Mouse (Mus musculus): ENCODE results near the gene Atp5k.

Gene Atp5k

DNA sequence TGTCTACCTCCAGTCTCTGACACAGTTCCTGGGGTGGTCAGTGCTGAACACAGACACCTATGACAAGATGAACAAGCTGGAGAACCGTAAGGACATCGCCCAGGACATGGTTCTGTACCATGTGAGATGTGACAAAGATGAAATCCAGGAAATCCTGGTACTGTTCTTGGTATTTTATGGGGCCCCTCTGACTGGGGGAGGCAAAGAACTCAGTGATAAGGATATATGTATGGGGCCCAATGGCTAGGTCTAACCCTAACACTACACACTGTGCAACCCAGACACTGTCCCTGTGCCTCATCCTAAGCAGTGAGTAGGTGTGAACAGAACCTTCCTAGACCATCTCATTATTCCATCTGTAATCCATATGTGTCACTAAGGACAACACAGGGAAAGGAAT is 10.8 kb downstream of the Atp5k start:
- no peak for DNase-seq

DNA sequence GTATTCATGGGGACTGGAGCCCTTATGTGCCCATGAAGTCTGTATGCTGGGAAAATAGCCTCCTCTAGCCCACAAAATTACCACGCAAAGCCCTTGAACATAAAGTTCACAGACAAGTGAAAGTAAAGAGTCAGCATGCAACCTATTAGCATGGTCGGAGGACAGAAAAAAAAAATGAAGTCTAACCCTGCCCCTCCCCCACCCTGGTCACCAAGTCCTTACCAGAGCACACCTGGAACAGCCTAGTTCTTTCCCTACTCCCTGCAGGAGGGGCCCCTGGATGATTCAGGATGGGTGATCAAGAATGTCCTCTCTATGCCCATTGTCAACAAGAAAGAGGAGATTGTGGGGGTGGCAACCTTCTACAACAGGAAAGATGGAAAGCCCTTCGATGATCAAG is 11.5 kb downstream of the Atp5k start:
- DNase-seq = no peak

DNA sequence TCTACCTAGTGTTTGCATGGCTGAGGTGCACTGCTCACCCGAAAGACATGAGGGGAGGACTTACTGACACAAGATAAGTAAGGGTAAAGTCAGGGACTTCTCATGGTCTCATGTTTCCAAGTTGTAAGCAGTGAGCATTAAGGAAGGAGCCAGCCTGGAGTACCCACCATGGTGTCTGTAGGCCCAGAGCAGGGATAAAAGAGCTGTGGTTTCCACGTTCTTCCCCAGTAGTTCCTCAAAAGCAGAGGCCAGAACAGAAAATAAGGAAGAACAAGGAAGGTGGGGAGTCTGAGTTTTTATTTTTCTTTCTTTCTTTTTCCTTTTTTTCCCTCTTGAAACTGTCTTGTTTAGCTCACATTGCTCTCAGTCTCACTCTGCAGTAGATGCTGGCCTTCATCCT is 19.5 kb downstream of the Atp5k start:
- no peak for DNase-seq

DNA sequence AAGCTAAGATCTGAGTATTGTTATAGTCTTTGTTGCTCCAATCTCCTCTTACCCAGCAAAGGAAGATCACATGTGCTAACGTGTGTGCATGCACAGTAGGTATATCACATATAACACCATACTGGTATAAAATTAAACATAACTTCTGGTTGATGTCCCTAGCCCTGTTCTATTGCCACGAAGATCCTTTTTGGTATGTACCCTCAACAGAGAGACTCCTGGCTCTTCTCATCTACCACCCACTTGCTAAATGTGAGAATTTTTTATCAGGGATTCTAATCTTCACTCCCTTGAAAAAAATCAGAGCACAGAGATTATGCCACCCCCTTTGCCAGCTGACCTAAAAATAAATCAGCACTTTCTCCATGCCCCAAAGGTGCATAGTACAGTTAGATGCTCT is 27.3 kb downstream of the Atp5k start:
- no peak for DNase-seq

DNA sequence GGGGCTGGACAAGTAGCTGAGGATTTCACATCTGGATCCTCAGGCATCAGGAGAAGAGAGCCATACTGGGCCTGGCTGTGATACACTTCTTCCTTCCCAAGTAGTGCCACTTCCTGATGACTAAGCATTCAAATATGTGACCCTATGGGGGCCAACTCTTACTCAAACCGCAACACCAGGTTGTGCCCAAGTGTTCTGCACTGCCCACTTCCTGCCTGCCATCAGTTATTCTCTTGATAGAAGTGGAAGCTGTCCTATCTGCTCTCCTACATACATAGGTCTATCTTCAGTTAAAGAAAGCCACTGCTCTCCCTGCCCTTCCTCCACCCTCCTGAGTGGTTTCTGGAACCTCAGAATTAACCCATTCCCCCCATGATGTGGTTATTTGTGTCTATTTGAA is 28.8 kb downstream of the Atp5k start:
- DNase-seq = no peak

DNA sequence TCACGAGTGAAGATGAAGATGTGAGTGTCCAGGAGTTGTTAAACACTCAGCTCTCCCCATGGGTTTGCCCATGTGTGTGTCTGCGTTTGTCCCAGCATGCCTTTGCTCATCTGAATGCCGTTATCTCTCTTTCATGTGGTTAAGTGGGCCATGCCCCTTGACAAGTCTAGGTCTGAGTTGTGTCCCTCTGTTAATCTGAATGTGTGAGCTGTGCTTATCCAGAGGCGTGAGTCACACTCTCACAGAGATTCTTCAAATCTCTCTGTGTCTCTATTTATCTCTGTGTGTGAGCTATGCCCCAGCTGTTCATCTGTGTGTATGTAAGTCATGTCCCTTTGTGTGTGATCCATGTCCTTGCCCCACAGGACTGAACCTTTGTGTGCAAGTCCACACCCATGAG is 30.8 kb downstream of the Atp5k start:
- no peak for DNase-seq

DNA sequence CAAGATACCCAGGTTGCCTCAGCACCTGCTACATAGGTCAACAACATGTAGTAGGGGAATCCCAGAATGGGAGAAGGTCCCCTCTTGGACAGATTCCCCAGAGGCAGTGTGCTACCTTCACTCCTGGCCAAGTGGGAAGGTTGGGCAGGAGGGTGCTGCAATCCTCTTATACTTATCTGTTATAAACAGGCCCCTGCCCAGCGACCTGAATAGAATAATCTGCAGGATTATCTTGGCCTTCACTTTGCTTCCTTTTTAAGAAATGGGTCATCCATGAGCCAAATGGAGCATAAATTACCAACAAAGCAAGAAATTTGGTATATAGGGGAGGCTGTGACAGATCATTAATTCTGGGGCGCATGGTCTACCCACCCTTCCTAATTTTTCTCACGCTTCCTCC is 44.5 kb downstream of the Atp5k start:
- no peak for DNase-seq

DNA sequence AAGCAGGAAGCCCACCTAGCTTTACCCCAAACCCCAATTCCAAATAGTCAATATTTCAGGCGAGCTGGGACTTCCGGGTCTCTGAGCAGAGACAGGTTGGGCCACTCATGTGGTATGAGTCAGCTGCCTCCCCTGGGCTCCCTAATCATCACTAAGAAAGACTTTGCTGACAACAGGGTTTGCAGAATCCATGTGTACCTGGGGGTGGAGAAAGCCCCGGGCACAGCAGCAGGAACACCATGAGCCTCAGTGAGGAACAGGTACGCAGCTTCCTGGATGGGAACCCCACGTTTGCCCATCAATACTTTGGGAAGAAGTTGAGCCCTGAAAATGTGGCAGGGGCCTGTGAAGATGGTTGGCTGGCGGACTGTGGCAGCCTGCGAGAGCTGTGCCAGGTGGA is 46.0 kb downstream of the Atp5k start, which contains the start of gene Pde6b:
Pde6b (plus strand) TSS at position 191 of the 400 bp plus-strand sequence.
- no peak for DNase-seq

DNA sequence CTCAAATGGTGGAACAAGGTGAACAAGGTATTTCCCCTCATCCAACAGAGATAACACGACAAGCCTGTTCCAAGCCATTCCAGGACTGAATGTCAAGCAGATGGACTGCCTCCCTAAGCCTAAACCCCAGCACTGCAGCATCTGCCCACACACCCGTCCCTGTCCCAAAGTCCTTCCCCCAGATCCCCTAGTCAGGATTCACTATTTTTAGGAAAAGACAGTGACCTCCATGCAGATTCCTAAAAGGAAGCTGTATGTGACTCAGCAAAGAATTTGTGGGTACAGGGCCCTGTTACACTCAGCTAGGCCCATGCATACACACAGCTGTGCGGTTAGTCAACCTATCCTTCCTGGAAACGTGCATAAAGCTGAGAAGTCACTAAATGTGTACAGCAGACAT is 47.8 kb downstream of the Atp5k start:
- no peak for DNase-seq

DNA sequence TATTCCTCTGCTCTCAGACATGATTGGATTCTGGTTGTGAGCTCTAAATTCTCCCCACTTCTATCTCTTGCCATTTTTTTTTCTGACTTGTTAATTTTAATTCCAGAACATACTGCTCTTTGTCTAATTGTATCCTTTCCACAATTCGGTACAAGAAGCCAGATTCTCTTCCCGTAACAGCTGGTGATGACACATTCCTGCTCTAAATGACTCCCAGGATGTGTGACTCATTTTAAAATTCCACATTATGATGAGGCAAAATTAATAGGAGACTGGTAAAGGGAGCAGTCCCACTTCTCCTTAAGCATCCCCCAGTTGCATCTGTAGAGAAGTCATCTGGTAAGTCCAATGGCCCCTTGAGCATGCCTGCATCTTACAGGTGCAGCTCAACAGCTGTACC is 48.6 kb downstream of the Atp5k start:
- no peak for DNase-seq

Data from lung, postnatal 14 days (tissue).